Mouse (Mus musculus) gastrocnemius, adult 8-10 months (tissue): ENCODE results near the gene Rps6ka2. TPM values are rescaled to one million over a fixed set of nuclear protein-coding genes. Genes with fewer than 3 reads are reported as not detected.

Experiments used
- DNase-seq, 2 experiments: peaks; one replicate each; pipeline ENCODE4 v3.0.0; 2022; ENCODE audit warnings: low spot score in 2 of 2
- total RNA-seq, 4 experiments: library from RNA; stranded (reverse); gene quantifications; 2 replicates each; pipeline ENCODE4 v1.2.4; 2022

The Rps6ka2 gene
- total RNA-seq, 4 experiments from 2014 or later = 92.5 to 116 (median 107) TPM

- DNase-seq = no peak
Measured at GRCm38 (mm10) chr17:7219044-7219718, 49.3 kb downstream of the Rps6ka2 start.

GRCm38 (mm10) chr17:7221310-7221709 is 51.4 kb downstream of the Rps6ka2 start:
- no peak for DNase-seq

DNA sequence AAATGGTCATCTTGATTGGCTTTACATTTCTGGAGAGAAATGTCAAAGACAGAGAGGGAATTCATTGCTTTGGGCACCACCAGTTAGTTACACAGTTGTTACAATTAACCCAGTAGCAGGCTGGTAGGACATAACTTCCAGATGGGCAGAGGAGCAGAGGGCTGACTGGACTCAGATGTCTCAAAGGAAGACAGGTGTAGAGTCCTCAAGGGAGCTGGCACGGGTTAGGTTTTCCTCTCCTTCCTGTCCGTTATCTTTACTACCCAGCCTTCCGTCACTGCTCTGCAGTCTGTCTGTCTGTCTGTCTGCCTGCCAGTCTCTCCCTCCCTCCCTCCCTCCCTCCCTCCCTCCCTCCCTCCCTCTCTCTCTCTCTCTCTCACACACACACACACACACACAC is 52.3 kb downstream of the Rps6ka2 start:
- DNase-seq = no peak

DNA sequence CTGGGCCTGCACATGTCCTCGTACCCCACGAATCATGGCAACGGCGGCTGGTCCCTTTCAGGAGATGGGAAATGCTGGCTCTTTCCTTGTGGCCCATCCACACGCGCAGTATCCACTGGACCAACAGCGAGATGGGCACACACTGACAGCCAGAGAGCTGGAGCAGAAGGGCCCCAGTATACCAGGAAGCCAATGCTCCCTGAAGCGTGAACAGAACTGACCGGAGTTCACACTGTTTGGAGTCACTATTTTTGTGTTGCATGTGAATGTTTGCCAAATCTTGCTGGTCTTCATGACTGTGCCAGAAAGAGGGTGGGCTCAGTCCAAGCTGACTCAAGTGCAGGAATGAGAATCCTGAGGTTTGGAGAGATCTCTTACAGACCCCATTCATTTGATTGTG is 58.6 kb downstream of the Rps6ka2 start:
- no peak for DNase-seq

GRCm38 (mm10) chr17:7231312-7231711 is 61.4 kb downstream of the Rps6ka2 start:
- DNase-seq = no peak

DNA sequence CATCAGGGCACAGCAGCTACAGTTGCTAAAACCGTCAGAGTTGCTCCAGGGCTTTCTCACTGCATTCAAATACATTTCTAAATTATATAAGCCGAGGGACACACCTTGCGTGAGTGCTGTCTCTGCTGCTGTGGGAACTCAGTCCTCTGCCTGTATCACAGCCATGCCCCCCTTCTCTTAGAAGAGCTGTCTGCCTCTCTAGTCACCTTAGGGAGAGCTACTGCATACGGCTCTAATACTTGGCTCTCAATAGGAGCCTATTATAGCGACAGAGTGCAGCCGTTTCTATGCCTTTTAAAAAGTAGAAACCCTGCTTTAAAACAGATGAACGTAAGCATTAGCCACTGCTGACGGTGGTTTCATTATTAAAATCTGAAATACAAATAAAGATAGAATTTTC is 61.9 kb downstream of the Rps6ka2 start:
- DNase-seq = no peak

DNA sequence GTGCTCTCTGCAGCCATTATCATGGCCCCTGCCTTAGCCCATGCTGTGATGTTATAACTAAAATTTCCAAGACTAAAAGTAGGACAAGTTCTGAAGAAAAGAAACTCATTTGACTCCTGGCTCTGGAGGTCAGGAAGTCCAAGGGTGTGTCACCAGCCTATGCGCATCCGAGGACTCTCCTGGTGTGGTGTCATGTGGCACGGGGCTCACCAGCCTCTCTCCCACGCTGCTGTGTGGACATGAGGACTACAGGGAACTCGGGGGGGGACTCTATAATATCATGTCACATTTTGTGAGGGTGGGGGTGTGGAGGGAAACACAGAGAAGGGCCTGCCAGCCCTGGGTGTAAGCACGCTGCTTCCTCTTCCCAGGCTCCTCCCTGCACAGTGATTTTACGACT is 62.5 kb downstream of the Rps6ka2 start:
- no peak for DNase-seq

DNA sequence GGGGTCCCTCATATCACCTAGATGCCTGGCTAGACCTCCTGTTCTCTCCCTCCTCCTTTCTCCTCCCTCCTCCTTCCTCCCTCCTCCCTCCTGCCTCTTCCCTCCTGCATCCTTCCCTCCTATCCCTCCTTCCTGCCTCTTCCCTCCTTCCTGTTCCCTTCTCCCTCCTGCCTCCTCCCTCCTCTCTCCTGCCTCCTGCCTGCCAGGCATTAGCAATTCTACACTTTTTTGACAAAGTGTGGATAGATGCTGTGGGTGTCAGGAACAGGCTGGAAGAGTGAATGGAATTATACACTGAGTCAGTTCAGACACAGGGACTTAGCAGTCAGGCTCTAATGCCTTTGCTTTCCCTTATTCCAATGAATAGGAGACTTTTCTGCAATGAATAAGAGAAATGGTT is 63.3 kb downstream of the Rps6ka2 start:
- DNase-seq = no peak

DNA sequence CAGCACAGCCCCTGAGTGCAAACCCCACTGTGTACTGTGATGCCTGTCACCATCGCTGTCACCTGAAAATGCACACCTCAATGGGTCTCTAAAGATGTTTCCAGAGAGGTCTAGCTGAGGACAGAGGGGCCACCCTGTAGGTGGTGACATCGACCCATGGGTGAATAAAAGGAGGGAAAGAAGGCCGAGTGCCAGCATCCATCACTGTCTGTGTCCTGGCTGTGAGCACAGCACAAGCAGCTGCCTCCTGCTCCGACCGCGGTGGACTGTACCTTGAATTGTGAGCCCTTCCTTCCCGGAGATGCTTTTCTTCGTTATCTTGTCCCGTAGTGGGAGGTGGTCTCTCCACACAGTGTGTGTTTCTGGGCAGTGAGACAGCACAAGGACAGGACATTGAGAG is 67.8 kb downstream of the Rps6ka2 start:
- DNase-seq = no peak

DNA sequence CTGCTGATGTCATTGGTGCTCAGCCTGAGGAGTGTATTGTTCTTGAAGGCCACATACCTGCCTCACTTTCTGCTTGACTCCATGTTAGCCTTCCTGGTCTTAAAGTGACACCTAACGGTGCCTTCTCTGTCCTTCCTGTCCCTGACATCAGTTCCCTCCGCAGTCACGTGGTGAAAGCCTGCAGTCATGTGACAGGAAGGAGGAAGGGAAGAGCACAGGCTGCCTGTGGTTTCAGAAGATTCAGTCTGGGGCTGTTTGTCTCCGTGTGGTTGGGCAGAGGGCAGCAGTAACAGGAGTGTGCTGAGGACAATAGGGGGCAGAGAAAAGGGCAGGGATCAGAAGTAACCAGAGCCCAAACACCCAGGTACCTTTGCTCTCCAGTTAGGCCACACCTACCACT is 68.9 kb downstream of the Rps6ka2 start:
- DNase-seq = no peak

- DNase-seq = no peak
Measured at GRCm38 (mm10) chr17:7240526-7240925, 70.6 kb downstream of the Rps6ka2 start.

DNA sequence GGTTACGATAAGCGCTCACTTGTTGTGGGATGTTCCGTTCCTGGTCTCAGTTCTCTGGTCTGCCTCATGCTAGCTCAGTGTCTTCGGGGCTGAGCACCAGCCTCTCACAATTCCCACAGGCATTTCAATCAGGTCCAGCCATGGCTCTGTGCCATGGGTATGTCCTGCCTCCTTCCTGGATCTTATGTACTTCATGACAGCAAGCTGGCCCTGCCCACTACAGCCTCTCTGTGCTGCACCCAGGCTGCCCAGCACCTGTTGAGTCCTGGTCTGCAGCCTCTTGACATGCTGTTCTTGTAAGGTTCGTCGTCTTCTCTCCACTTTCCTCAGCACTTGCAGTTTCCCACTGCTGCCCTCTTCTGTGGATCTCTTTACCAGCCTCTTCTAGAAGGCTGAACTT is 75.2 kb downstream of the Rps6ka2 start:
- no peak for DNase-seq

- DNase-seq = no peak
Measured at GRCm38 (mm10) chr17:7246893-7247556, 77.1 kb downstream of the Rps6ka2 start.

GRCm38 (mm10) chr17:7250373-7250772 is 80.5 kb downstream of the Rps6ka2 start:
- no peak for DNase-seq

DNA sequence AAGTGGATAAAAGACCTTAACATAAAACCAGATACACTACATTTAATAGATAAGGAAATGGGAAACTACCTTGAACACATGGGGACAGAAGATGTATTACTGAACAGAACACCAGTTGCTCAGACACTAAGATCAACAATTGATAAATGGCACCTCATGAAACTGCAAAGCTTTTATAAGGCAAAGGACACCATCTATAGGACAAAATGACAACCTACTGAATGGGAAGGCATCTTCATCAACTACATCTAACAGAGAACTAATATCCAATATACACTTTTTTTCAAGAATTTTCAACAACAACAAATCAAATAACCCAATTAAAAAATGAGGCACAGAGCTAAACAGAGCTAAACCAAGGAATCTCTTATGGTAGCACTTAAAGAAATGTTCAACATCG is 87.3 kb downstream of the Rps6ka2 start:
- no peak for DNase-seq

GRCm38 (mm10) chr17:7258748-7259359 is 88.9 kb downstream of the Rps6ka2 start:
- DNase-seq = no peak

GRCm38 (mm10) chr17:7260360-7260759 is 90.4 kb downstream of the Rps6ka2 start:
- DNase-seq = no peak

- no peak for DNase-seq
Measured at GRCm38 (mm10) chr17:7262056-7262455, 92.1 kb downstream of the Rps6ka2 start.

GRCm38 (mm10) chr17:7262620-7263019 is 92.7 kb downstream of the Rps6ka2 start:
- DNase-seq = no peak

DNA sequence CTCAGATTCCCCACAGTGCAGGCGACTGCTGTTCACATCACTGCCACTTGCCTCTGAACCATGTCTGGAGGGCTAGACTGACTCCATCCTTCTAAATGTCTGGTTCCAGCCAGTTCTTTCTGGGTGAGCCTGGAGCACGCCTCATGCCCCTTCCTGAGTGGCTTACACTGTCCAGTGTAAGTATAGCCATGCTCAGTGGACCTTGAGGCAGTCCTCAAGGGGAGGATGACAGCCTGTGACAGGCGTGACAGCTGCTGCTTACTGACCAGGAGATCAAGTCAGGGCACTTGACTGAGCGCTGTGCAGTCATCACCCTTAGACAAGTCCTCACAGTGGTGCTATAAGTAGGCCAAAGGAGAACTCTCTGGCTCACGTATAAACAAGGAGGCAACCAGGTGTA is 94.7 kb downstream of the Rps6ka2 start:
- DNase-seq = no peak

DNA sequence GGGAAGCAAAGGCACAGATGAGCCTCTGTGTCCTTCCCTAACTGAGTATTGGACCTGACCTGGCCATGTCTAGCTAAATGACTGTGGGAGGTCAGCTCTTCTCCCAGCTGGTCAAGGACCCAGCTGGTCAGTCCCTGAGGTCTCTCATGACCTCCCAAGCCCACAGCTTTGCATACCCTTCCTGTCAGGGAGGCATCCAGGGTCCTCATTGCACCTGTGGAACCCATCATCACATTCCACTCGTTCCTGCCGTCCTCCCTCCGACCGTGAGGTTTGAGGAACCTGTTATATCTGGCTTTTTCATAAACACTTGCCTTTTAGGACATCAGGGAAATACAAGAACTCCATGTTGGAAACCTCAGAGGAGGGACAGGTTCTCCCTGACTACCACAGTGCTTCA is 95.4 kb downstream of the Rps6ka2 start:
- DNase-seq = no peak

- DNase-seq = no peak
Measured at GRCm38 (mm10) chr17:7265705-7266368, 95.9 kb downstream of the Rps6ka2 start.
